Mouse (Mus musculus) embryonic fibroblast, embryonic 13.5 days (primary cell): ENCODE results near the gene Mlycd. TPM values are rescaled to one million over a fixed set of nuclear protein-coding genes. Genes with fewer than 3 reads are reported as not detected.

ENCODE experiments used
- H3K27ac ChIP-seq: 2 replicates; pipeline ENCODE4 v1.5.1; 2012; ENCODE audit warnings: low read length, control low read depth, inconsistent platforms; ENCODE audit not compliant: insufficient read depth
- H3K4me1 ChIP-seq: 2 replicates; pipeline ENCODE4 v1.6.1; 2011; ENCODE audit warnings: low read length; ENCODE audit not compliant: control insufficient read depth, insufficient read depth
- H3K4me3 ChIP-seq: 2 replicates; pipeline ENCODE4 v1.5.1; 2011; ENCODE audit warnings: mild to moderate bottlenecking, control low read depth, low read length; ENCODE audit not compliant: insufficient read depth
- CTCF ChIP-seq: IDR thresholded peaks from 2 replicates; pipeline ENCODE4 v1.5.1; 2011; ENCODE audit warnings: mild to moderate bottlenecking, control low read depth, low read length, moderate library complexity, borderline replicate concordance; ENCODE audit not compliant: insufficient read depth
- POLR2A ChIP-seq: IDR thresholded peaks from 2 replicates; pipeline ENCODE4 v1.6.1; 2011; ENCODE audit warnings: low read depth, mild to moderate bottlenecking, control low read depth, low read length, moderate library complexity
- polyA plus RNA-seq: library from polyadenylated mRNA; stranded (reverse); fragments of >200 nt; gene quantifications from 2 replicates; pipeline ENCODE4 v1.2.4, GENCODE M21; 2011; ENCODE audit warnings: low read depth; ENCODE audit not compliant: missing spikeins, insufficient read length

The Mlycd gene
- polyA plus RNA-seq, 1 experiment: 7.1 TPM

GRCm38 (mm10) chr8:119430690-119431089, 36.0 kb downstream of the Mlycd start:
- Histone ChIP-seq H3K4me1 (no peaks in the 10 kb centered on the region), H3K4me3 (no peak overlapping the region), H3K27ac (no peak overlapping the region)
- TF ChIP-seq POLR2A (no peak), CTCF (no peak)

GRCm38 (mm10) chr8:119432372-119432771, 37.7 kb downstream of the Mlycd start:
- no peak for TF ChIP-seq POLR2A
- TF ChIP-seq CTCF: no peak
- Histone ChIP-seq H3K4me3 (no peak overlapping the region), H3K27ac (no peak overlapping the region), H3K4me1 (no peaks in the 10 kb centered on the region)

DNA sequence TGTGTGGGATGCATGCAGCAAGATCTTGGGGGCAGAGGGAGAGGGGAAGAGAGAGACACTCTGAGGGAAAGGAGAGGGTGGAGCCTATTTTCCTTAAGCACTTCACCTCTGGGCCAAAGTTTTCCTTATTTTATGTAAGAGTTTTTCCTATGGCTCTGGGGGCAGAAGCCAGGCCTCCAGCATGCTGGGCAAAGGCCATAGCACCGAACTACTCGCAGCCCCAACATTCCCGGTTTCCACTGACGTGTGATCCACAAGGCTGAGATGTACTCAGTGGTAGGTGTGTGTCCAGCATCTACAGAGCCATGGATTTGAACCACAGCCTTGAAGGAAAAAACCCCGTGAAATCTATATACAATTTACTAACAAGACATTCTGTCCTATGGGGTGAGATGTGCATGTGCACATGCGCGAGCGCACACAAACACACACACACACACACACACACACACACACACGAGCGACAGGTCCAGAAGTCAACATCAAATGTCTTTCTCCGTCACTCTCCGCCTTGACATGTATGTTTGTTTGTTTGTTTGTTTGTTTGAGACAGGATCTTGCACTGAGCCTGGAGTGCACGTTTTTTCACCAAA, 39.0 kb downstream of the Mlycd start, which contains the start of gene Osgin1:
Osgin1 (plus strand) TSS at position 543 of the 593 bp plus-strand sequence.
- Histone ChIP-seq H3K4me1 (no peaks in the 10 kb centered on the region), H3K4me3 (no peak within 1 kb of the TSS), H3K27ac (no peak within 1 kb of the TSS)
- no peak for TF ChIP-seq POLR2A
- TF ChIP-seq CTCF: no peak

GRCm38 (mm10) chr8:119434569-119434968, 39.9 kb downstream of the Mlycd start:
- no peak for TF ChIP-seq POLR2A
- TF ChIP-seq CTCF: no peak
- Histone ChIP-seq H3K27ac (no peak overlapping the region), H3K4me3 (no peak overlapping the region), H3K4me1 (no peaks in the 10 kb centered on the region)

DNA sequence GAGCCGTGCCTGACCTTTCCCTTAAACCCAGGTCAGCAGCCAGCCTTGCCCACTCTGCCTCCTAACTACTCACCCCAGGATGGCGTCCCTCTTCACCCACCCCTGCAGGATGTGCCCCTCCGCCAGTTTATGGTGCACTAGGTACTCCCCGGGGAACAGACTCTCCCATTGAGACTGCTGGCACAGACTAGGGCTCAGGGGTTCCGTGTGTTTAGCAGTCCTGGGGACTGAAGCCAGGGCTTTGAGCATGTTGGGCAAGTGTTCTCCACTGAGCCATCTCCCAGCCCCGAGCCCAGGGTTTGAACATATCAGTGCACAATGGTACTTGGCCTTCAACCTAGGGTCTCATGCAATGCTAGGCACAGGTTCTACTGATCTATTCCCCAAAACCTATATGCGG, 40.8 kb downstream of the Mlycd start:
- Histone ChIP-seq H3K4me1 (no peaks in the 10 kb centered on the region), H3K27ac (no peak overlapping the region), H3K4me3 (no peak overlapping the region)
- TF ChIP-seq POLR2A: no peak
- no peak for TF ChIP-seq CTCF

GRCm38 (mm10) chr8:119436331-119436730, 41.7 kb downstream of the Mlycd start:
- H3K4me1 ChIP-seq: no peaks in the 10 kb centered on the region
- TF ChIP-seq POLR2A (no peak), CTCF (no peak)

DNA sequence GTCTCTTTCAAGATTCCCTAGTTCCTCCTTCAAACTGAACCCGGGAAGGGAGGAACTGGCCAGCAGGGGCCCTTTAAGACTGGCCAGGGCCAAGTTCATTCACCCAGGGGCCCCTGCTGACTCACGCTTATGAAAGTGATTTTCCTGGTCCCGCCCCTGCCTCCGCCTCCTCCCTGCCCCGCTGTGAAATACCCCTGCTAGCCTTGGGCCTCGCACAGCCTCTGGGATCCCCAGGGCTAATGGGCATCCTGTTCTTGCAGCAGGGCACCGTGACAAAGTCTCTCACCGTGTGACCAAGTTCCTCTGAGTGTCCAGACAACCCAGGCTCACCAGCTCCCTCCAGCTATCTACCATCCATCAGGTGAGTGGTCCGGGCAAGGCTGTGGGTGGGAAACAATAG, 42.3 kb downstream of the Mlycd start:
- Histone ChIP-seq H3K27ac (no peak overlapping the region), H3K4me1 (no peaks in the 10 kb centered on the region), H3K4me3 (peak overlapping the region; percentile 32)
- TF ChIP-seq CTCF: no peak
- peak; percentile 100 for TF ChIP-seq POLR2A

More at GRCm38 (mm10) chr8:119436331-119436730, 41.7 kb downstream of the Mlycd start:
- H3K4me3 ChIP-seq: no peak overlapping the region
- H3K27ac ChIP-seq: no peak overlapping the region

- Histone ChIP-seq H3K27ac (no peak overlapping the region), H3K4me3 (peak overlapping the region; percentile 32; the same call in 1 of the 2 replicates), H3K4me1 (no peaks in the 10 kb centered on the region)
- no peak for TF ChIP-seq CTCF
- no peak for TF ChIP-seq POLR2A
Measured at GRCm38 (mm10) chr8:119437506-119437905, 42.8 kb downstream of the Mlycd start.

- H3K27ac ChIP-seq: no peak overlapping the region
- H3K4me3 ChIP-seq: no peak overlapping the region
- no peaks in the 10 kb centered on the region for H3K4me1 ChIP-seq
- TF ChIP-seq CTCF (no peak), POLR2A (no peak)
Measured at GRCm38 (mm10) chr8:119438876-119439275, 44.2 kb downstream of the Mlycd start.

DNA sequence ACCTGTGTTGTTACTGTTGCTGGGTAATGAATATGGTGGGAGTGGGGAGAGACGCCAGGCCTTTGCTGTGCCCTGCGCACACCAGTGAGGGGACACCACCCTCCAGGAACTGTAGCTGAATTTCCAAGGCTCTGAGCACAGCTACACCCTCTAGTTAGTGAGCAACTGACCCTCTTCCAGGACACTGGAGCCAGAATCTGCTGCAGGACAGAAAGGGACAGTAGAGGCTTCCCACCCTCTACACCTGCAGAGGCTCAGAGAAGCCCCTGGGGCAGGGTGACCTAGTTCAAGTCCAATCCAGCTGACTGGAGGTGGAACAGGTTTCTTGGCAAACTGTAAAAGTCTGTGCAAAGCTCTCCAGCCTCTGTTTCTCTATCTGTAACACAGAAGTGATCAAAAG, 44.7 kb downstream of the Mlycd start:
- H3K4me3 ChIP-seq: no peak overlapping the region
- H3K4me1 ChIP-seq: no peaks in the 10 kb centered on the region
- no peak overlapping the region for H3K27ac ChIP-seq
- no peak for TF ChIP-seq POLR2A
- TF ChIP-seq CTCF: no peak

DNA sequence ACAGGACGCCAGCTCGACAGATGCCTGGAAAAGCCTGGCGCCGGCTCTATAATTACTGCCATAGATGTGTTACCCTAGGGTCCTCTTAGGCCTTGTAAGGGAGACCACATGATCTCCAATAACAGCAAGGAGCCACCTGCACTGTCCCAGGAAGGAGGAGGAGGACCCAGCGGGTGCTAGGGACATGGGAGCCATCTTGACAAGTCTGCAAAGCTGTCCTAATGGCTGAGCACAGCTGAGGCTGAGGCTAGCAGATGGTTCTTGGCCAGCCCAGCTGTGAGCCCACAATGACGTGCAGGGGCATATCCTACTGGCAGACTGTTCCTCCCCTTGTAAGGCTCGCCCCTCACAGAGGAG, 45.2 kb downstream of the Mlycd start:
- Histone ChIP-seq H3K4me3 (no peak overlapping the region), H3K27ac (no peak overlapping the region), H3K4me1 (no peaks in the 10 kb centered on the region)
- no peak for TF ChIP-seq POLR2A
- no peak for TF ChIP-seq CTCF
